Mouse (Mus musculus) heart, embryonic 10.5 days (tissue): ENCODE data around the gene Cdr1. TPM values are rescaled to one million over a fixed set of nuclear protein-coding genes. Genes with fewer than 3 reads are reported as not detected.

Experiments used
- DNase-seq: peaks from one replicate; pipeline ENCODE4 v3.0.0-alpha.2; 2017; ENCODE audit warnings: low spot score
- H3K27ac ChIP-seq: fragments of 300-500 bp; sonication (generic); 2 replicates; pipeline ENCODE4 v1.5.1; 2016; ENCODE audit warnings: mild to moderate bottlenecking
- H3K27me3 ChIP-seq: fragments of 300-500 bp; sonication (generic); 2 replicates; pipeline ENCODE4 v1.6.1; 2016; ENCODE audit warnings: mild to moderate bottlenecking; ENCODE audit not compliant: poor library complexity, insufficient read depth, severe bottlenecking
- H3K36me3 ChIP-seq: fragments of 300-500 bp; sonication (generic); 2 replicates; pipeline ENCODE4 v1.6.1; 2016; ENCODE audit warnings: mild to moderate bottlenecking, moderate library complexity
- H3K4me1 ChIP-seq: fragments of 300-500 bp; sonication (generic); 2 replicates; pipeline ENCODE4 v1.6.1; 2016; ENCODE audit warnings: mild to moderate bottlenecking
- H3K4me3 ChIP-seq: fragments of 300-500 bp; sonication (generic); 2 replicates; pipeline ENCODE4 v1.5.1; 2016; ENCODE audit warnings: mild to moderate bottlenecking, moderate library complexity
- H3K9me3 ChIP-seq: fragments of 300-500 bp; sonication (generic); 2 replicates; pipeline ENCODE4 v1.6.1; 2016; ENCODE audit warnings: mild to moderate bottlenecking, moderate library complexity
- WGBS: fragments of 180-500 bp; shearing (Covaris S2); methylation state at CpG from one replicate; pipeline ENCODE4 v1.1.7; 2016; 5-methylcytosine and 5-hydroxymethylcytosine counted together
- microRNA-seq: library from miRNA; unstranded; fragments of <30 nt; microRNA quantifications from one replicate; pipeline ENCODE4, GENCODE M21; 2017
- polyA plus RNA-seq: library from polyadenylated mRNA; unstranded; fragments of >200 nt; fragmentation: Nextera tagmentation; extraction: Ambion mirVana; gene quantifications from 2 replicates; pipeline ENCODE4 v1.2.1, GENCODE M21; 2016

The Cdr1 gene
- not detected in 2 replicates for polyA plus RNA-seq

GRCm38 (mm10) chrX:61185458-61185857 is at the start of gene Cdr1:
TSS of gene Cdr1 (minus strand) at chrX:61185558.
- WGBS, result 90% methylated on average over 6 of the region's 6 CpGs
- Histone ChIP-seq H3K36me3 (no peaks in the 10 kb centered on the region), H3K27me3 (no peaks in the 10 kb centered on the region), H3K4me1 (no peaks in the 10 kb centered on the region), H3K4me3 (no peak within 1 kb of the TSS), H3K27ac (no peak within 1 kb of the TSS), H3K9me3 (no peaks in the 10 kb centered on the region)
- DNase-seq, result no peak

DNA sequence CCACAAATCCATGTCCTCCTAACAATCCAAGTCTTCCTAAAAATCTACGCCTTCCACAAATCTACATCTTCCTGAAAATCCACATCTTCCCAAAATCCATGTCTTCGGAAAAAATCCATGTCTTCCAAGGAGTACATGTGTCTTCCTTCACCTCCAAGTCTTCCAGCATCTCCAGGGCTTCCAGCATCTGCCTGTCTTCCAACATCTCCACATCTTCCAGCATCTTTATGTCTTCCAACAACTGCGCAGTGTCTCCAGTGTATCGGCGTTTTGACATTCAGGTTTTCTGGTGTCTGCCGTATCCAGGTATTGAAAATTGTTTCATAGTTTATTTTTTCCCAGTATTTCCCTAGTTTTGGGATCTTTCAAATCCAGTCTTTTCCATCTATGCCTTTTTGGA is 511 bp upstream of the Cdr1 start:
- no peaks in the 10 kb centered on the region for H3K9me3 ChIP-seq
- no peak overlapping the region for H3K27ac ChIP-seq
- no peak overlapping the region for H3K4me3 ChIP-seq
- no peaks in the 10 kb centered on the region for H3K27me3 ChIP-seq
- WGBS, result 92% methylated on average over 6 of the region's 6 CpGs
- DNase-seq, result no peak
- H3K4me1 ChIP-seq, result no peaks in the 10 kb centered on the region
- H3K36me3 ChIP-seq, result no peaks in the 10 kb centered on the region

- H3K27me3 ChIP-seq, result no peaks in the 10 kb centered on the region
- no peaks in the 10 kb centered on the region for H3K9me3 ChIP-seq
- H3K27ac ChIP-seq, result no peak overlapping the region
- WGBS, result 39% methylated on average over 2 of the region's 2 CpGs
- no peak for DNase-seq
- no peaks in the 10 kb centered on the region for H3K4me1 ChIP-seq
- no peak overlapping the region for H3K4me3 ChIP-seq
- no peaks in the 10 kb centered on the region for H3K36me3 ChIP-seq
These were observed 18.8 kb downstream of the Cdr1 start for GRCm38 (mm10) chrX:61166519-61166918.

DNA sequence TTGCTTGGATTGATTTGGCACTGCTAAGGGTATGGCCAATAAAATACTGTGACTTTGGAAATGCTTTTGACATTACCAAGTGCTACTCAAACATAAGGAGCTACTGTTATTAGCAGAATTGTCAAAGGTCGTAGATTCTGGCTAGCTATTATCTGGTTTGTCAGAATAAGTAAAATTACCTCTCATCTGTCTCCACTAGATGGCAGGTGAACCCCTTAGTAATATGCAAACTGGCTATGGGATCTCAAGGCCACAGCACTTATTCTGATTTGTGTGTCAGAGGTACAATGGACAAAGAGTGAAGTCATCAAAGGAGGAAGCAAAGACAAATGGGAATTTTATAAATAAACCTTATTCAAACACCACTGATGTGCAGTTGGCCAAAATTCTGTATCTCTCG is 24.1 kb downstream of the Cdr1 start:
- Histone ChIP-seq H3K27ac (no peak overlapping the region), H3K9me3 (no peaks in the 10 kb centered on the region), H3K4me3 (no peak overlapping the region), H3K4me1 (no peaks in the 10 kb centered on the region), H3K36me3 (no peaks in the 10 kb centered on the region), H3K27me3 (no peaks in the 10 kb centered on the region)
- WGBS, result 66% methylated on average over 2 of the region's 2 CpGs
- DNase-seq, result no peak

GRCm38 (mm10) chrX:61154657-61155256 is 30.6 kb downstream of the Cdr1 start:
- H3K27me3 ChIP-seq, result no peaks in the 10 kb centered on the region
- 74% methylated on average over 1 of the region's 1 CpGs for WGBS
- no peaks in the 10 kb centered on the region for H3K9me3 ChIP-seq

DNA sequence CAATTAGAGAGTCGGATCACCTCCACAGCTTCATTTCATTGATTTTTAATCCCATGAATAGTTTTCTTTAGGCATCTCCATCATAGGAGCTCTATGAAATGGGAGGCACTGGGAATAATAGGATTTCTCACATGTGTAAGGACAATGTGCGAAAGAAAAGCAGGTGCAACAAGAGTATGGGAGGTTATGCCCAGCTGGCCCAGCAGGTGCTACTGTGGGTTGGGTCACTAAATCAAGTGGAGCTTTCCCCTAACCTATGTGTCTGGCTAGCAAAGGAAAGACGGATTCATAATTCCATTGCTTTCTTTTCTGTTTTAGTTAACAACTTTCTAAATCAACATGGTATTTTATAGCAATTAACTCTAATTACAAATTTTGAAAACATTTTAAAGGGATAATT is 31.1 kb downstream of the Cdr1 start:
- H3K27ac ChIP-seq, result no peak overlapping the region
- no peaks in the 10 kb centered on the region for H3K9me3 ChIP-seq
- WGBS, result 75% methylated on average over 3 of the region's 3 CpGs
- no peak for DNase-seq
- no peaks in the 10 kb centered on the region for H3K4me1 ChIP-seq
- H3K4me3 ChIP-seq, result no peak overlapping the region
- H3K36me3 ChIP-seq, result no peaks in the 10 kb centered on the region
- H3K27me3 ChIP-seq, result no peaks in the 10 kb centered on the region

More at GRCm38 (mm10) chrX:61154657-61155256, 30.6 kb downstream of the Cdr1 start:
- DNase-seq, result no peak
- Histone ChIP-seq H3K27ac (no peak overlapping the region), H3K4me1 (no peaks in the 10 kb centered on the region), H3K4me3 (no peak overlapping the region), H3K36me3 (no peaks in the 10 kb centered on the region)

- no peaks in the 10 kb centered on the region for H3K9me3 ChIP-seq
- no peak for DNase-seq
- WGBS, result 18% methylated on average over 2 of the region's 2 CpGs
- H3K27me3 ChIP-seq, result no peaks in the 10 kb centered on the region
- no peaks in the 10 kb centered on the region for H3K4me1 ChIP-seq
- H3K27ac ChIP-seq, result no peak overlapping the region
- H3K4me3 ChIP-seq, result no peak overlapping the region
- no peaks in the 10 kb centered on the region for H3K36me3 ChIP-seq
These were observed 38.8 kb downstream of the Cdr1 start for GRCm38 (mm10) chrX:61146569-61146968.

- Histone ChIP-seq H3K27ac (no peak overlapping the region), H3K27me3 (no peaks in the 10 kb centered on the region), H3K9me3 (no peaks in the 10 kb centered on the region), H3K4me1 (no peaks in the 10 kb centered on the region), H3K36me3 (no peaks in the 10 kb centered on the region), H3K4me3 (no peak overlapping the region)
- DNase-seq, result no peak
- WGBS, result 81% methylated on average over 2 of the region's 2 CpGs
These were observed 39.9 kb downstream of the Cdr1 start for GRCm38 (mm10) chrX:61145416-61145815.

GRCm38 (mm10) chrX:61134592-61134991 is 50.8 kb downstream of the Cdr1 start:
- Histone ChIP-seq H3K4me1 (no peaks in the 10 kb centered on the region), H3K9me3 (no peaks in the 10 kb centered on the region), H3K4me3 (no peak overlapping the region), H3K27me3 (no peaks in the 10 kb centered on the region), H3K36me3 (no peaks in the 10 kb centered on the region), H3K27ac (no peak overlapping the region)
- no peak for DNase-seq
- 70% methylated on average over 4 of the region's 4 CpGs for WGBS

Small RNAs within 50 kb of the gene (microRNA-seq; reads per million reads assigned to microRNA genes)
- not detected for gene Gm24396
